Mouse (Mus musculus) CH12F3 (cell line): ENCODE results near the gene Slc38a1.

Experiments used
- in situ Hi-C: fragments of 300-500 bp; cut with MboI; formaldehyde crosslinking; loops from 2 replicates; pipeline ENCODE4 v1.14.3; 2020; ENCODE audit warnings: low sequenced_read_pairs

Gene Slc38a1

DNA sequence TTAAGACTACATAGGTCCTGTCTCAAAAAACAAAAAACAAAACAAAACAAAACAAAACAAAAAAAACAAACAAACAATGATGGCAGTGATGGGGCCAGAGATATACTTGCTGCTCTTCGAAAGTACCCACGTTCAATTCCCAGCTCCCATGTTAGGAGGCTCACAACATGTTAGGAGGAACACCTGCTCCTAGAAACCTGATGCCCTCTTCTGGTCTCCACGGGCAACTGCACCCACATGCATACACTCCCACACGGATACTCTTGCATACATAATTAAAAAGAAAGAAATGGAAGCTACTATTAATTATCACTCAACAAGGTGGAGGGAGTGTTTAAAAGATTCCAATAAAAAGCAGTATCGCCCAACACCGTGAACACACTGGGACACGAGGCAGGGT lies 20.3 kb downstream of the Slc38a1 start:
- in situ Hi-C loops = no loop called here

DNA sequence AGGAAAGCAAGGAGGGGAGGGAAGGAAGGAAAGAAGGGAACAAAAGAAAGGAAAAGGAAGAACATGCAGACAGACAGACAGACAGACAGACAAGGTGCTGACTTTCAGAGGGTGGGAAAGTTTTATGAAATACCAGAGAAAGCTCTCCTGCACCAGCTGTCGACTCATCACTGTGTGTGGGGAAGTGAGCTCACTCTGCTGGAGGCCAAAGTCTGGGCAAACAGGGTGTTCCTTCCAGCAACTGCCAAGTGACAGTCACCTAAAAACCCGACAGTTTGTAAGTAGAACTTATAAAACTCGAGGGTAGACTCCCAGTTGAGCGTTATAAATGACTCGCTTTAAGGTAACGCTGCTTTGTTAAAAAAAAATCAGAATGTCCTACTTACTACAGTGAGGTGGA lies 21.0 kb downstream of the Slc38a1 start:
- in situ Hi-C loops = no loop called here

DNA sequence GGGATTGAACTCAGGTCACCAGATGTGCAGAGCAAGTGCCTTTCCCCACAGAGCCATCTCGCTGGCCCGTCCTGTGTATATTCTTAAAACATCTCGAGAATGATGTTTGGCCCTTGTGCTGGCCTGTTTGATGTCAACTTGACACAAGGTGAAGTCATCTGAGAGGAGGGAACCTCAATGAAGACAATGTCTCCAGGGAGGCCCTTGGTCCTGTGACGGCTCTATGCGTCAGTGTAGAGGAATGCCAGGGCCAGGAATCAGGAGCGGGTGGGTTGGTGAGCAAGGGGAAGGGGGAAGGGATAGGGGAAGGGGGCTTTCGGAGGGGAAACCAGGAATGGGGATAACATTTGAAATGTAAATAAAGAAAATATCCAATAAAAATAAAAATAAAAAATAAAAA lies 25.2 kb downstream of the Slc38a1 start:
- in situ Hi-C loops = no loop called here

DNA sequence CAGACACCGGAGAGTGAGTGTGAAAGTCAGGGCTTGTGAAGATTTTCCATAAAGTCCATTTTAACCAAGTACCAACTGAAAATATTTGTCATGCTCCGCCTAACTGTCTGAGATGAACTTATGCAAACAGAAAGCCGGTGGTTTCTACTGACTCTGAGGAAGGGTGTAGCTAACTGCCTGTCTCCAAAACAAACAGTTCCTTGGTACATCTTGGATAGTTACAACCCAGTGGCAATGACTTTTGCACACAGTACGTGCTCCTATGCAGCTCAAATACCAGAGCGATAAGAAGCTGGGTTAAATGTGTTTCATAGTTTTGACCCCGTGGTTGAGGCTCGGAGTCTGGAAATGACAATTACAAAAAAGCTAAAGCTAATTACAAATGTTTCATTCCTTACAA lies 34.0 kb downstream of the Slc38a1 start:
- in situ Hi-C loops = no loop called here

DNA sequence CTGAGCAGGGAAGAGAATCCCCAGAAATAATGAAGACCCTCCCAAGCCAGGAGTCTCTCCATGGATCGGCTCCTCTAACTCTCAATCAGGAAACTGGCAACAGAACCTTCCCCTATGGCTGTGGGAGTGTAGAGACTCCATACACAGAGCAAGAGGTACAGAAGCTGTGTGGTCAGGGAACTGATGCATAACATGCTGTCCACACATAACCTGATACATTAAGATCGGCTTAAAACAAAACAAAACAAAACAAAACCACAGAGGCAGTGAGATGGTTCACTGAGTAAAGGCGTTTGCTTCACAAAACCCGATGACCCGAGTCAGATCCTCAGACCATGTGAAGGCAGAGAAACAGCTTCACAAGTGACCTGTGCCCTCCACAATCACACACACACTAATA lies 35.3 kb downstream of the Slc38a1 start:
- in situ Hi-C loops = no loop called here

DNA sequence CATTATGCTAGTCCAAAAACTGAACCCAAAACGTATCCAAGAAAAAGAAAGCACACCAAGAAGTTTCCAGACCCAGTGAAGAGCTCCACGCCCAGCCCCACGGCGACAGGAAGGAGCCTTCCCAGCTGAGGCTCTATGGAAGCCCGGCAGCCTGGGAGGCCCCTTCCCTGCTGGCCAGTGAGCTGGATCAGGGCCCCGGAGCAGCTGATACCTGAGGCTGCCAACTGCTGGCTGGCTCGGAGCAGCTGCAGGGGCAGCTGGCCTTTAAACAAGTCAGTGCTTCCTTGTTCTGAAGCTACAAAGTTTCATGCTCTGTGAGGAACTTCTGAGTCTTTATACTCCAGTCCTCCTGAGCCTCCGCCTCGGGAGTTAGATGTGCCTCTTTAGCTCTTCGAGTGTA lies 38.4 kb downstream of the Slc38a1 start:
- in situ Hi-C loops = no loop called here

DNA sequence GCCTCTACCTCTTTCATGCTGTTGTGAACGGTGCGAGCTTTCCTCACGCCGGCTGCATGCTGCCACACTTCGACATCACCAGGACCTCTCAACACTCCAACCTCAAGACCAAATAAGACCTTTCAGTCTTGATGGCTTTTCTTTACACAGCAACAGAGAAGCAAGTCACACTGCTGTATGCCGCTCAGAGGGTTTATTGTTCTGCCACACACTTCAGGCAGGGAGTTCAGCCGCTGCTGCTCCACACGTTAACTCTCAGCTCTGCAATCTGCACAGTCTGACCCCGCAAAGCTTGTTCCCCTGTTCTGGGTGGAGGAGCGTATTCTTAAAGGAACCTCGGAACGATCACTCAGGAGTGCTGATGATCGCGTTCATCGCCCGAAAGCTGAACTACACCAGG lies 40.7 kb downstream of the Slc38a1 start:
- in situ Hi-C loops = no loop called here

DNA sequence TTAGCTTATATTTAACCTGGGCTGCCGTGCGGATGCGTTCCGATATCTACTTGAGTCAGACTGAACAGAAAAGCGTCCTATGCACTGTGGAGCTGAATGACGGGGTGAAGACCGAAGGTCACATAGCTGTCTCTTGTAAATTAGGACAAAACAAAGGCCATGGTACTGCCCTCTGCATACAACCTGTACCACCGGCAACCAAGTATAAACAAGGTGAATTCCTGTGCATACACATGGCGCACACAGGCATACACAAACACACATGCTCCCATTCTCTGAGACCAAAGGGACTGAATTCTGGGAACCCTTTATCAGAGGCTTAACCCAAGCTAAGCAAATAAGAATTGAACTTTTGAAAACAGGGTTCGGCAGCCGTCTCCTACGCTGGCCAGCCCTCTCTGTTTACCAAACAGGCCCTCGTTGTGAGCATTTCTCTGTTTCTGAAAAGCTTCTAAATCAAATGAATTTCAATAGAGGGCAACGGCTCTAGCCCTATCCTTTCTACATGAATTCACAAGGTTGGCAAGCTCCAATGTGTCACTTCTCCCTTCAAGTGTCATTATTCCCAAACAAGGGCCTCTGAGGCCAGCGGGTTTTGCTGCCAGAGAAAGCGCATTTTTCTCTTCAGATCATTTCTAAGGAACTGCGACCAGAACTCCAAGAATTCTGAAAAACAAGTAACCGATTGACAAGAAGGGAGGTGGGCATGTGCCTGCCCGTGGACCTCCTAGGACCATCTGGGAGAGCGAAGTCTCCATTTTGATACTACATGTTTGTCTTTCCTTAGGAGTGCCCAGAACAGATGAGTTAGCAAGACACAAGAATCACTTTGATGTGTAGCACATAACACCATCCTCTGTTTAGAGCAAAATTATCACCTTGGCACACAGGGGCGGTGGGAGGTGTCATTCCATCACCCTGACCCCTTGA lies 42.6 kb downstream of the Slc38a1 start:
- in situ Hi-C loops = no loop called here

DNA sequence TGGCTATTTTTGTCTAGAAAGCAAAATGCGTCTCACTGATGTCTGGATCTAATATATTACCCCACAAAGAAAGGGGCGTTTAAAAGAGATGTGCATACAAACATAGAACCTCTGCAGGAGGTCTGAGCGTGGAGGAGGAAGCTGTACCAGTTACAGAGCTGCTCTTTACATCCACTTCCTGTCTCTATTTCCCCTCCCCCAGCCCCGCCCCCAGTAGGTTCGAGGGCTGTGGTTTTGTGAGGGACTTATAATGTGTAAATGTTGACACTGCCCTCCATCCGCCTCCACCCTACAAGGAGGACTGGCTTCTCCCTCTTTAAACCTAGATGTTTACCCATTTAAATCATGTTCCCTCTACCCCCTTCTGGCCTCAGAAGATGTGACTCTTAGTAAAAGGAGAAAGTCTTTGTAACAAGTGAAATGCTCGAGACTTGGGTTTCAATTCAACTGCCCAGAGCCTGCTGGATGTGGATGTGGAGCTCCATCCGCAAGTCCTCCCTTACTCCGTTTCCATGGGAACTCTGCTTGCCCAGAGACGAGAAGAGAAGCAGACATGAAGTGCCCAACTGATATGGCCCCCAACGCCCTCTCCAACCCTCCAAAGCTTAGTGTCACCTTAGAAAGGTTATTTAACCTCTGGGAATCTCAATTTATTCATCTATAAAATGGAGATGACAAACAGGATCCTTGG lies 43.7 kb downstream of the Slc38a1 start:
- in situ Hi-C loops = no loop called here

DNA sequence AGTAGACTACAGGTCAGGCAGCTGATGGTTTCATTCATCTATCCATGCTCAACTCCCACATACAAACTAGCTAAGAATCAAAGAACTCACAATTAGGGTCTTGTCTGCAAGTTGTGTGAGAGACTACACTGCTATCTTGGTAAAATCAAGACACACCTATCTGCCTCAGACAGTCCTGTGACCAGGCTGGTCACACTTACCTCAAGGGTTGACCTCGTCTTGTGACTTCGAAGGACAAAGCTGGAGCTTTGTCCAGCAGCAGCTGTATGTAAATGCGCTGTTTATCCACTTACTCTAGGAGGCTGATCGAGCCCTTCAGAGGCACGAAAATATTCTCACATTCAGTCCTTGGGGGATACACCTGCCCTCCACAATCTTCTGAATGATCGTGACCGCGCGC lies 45.6 kb downstream of the Slc38a1 start:
- in situ Hi-C loops = no loop called here

DNA sequence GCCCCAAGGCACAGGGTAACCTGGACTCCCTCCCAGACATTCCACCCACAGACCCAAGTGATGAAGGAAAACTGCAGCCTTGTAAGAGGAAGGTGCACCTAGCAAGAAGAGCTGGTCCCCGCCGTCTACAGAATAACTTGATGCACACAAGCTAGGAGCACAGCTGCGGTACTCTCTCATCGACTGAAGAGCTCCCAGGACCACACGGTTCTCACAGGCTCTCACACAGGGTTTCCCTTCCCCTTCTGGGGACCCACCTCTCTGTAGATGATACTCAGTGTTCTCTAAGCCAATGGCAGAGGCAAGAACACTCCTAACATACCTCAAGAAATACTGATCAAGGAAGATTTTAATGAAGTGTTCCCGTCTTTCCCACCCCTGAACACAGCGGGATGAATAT lies 48.4 kb downstream of the Slc38a1 start:
- in situ Hi-C loops = no loop called here

DNA sequence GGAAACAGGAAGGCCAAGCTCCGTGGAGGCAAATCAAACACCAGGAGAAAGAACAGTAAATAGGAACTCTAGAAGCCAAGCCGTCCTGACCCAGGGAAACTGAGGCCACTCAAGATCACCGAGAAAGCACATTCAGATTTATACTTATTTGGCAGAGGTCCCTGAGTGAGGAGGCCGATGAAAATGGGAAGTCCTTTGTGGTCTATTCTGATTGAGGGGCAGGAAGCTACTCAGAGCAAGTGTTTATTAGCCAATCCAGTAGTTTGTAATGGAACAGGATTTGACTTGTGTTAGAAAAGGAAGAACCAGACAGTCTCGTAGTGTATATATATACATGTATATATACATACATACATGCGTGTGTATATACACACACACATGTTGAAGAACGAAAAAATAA lies 48.8 kb downstream of the Slc38a1 start:
- in situ Hi-C loops = no loop called here

DNA sequence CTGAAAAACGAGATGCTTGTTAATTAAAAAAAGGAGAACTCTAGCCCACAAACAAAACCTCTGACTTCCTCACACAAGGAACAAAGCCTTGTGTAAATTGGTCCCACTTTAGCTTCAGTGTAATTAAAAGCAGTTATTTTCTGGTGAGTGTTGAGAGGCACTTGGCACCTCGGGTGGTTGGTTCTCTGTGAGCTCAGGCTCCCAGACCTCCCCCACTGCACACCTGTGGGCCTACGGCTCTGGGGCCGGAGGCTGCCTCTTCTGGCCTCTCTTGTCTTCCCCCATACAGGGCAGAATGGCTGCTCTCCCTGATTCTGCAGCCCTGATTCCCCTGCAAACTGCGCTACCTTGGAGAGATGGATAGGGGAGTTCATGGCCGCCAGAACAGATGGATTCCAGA lies 49.3 kb downstream of the Slc38a1 start:
- in situ Hi-C loops = no loop called here

DNA sequence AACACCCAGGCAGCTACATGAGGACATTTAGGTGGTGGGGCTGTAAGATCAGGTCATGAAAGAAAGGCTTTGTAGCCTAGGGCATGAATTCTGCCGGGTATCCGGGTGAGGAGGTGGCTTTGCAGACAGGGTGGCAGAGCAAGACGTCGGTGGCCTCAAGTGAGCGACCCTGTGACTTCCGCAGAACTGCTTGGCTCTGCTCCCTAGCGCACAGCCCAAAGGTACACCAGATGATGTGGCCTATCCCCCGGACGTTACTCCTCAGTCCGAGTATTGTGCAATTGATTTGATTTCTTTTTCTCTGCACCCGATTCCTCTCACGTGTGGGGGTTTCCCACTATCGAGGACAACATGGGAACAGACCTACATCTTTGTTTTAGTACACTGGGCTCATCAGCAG lies 49.7 kb downstream of the Slc38a1 start:
- in situ Hi-C loops = no loop called here

DNA sequence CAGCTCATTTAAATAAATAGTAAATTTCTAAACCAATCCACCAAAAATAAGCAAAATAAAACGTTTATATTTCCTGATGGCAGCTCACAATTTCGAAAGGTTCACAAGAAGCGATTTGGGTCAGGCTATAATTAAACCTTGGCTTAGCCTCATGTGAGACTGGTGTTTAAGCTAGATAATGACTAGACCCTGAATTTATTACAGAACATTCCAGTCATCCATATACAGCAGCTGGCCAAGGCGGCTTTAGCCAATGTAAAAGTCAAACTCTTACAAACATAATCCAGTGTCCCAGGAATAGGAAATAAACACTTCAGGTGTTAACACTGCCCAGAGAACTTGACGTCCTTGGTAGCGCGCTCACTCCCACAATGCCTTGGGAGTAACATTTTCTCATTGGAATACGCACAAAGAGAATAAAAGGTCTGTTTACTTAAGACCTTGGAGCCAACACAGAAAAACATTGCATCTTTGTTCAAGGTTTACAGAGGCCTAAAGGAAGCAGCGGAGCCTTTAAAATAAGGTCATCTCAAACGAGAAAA lies 50.8 kb downstream of the Slc38a1 start:
- in situ Hi-C loops = no loop called here

DNA sequence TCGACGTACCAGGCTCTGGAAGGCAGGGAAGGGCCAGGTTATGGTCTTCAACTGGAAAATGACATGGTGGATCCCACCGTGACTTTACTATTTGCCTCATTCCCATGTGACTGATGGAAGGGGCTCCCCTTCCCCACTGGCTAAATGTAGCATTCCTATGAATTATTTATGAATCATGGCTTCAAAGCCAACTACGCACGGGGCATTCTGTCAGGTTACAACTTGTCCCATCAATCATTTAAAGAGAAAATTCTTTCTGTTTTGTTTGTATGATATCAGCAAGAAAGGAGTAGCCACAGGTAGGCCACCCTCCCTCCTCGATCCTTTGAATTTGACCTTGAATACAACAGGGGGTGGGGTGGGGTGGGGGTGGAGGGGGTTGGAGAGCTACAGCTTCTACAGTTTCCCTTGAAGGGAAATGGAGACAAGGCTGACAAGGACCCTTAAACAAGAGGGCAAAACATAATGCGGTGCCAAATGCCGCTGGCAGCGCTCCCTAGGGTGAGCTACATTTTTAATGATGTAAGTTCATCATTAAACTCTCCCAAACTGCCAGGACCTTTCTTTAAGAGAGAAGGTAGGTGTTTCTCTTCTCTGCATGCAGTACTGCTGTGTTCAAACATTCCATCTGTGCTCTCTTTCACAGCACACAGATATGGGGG lies 53.6 kb downstream of the Slc38a1 start:
- in situ Hi-C loops = no loop called here

DNA sequence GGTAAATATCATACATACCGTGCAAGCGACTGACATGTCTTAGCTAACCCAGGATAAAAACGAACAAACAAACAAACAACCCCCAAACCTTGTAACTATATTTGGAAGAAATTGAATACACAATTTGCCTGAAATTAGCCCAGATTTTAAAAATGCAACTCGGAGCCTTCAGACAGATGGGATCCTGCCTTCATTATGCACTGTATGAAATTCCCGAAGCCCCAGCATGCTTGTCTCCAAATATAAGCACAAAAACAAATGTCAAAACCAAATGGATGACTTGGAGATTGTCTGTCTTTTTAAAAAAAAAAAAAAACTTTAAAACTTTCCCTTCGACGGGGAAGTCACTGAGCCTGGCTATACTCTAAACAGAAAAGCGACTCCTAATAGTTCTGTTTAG lies 54.7 kb downstream of the Slc38a1 start:
- in situ Hi-C loops = no loop called here

DNA sequence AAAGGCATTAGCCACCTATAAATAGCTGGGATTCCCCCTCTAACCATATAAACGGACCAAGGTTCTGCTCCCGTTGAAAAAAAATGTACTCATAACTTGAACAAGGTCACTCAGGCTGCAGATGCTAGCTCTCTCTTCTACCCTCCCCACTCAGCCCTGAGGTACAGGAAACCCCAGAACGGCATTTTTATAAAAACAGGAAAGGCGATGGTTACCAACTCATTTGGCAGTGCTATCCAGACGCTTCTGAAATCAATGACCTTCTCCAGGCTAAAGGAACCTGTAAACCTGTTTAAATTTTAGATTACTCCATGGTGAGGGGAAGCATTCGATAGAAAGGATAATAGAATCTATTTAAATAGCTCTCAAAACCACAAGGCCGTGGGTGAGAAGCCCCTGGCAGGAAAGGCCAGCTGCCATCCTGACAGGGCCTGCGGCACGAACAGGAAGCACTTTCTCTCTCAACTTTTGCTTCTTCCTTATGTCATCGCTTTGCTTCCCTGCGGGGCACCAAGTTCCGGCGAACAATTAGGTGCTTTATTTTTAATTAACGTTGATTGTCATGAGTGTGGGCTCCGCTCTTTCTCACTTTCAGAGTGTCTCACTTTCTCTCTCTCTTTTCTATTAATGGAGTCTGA lies 59.2 kb downstream of the Slc38a1 start:
- in situ Hi-C loops = no loop called here

DNA sequence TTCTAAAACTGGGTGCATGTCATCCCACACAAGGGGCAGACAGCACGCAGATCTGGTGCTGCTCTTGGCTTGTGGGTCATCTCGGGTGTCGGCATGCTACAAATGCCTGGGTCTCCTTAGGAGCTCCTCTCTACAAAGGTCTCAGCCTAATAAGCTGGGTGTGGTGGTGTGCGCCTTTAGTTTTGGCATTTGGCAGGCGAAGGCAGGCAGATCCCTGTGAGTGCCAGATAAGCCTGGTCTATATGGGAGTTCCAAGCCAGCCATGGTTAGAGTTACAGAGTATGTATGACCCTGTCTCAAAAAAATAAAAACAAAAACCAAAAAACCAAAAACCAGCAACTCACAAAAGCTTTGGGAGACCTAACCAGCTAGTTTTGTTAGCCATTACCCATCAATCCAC lies 65.7 kb downstream of the Slc38a1 start:
- in situ Hi-C loops = no loop called here

DNA sequence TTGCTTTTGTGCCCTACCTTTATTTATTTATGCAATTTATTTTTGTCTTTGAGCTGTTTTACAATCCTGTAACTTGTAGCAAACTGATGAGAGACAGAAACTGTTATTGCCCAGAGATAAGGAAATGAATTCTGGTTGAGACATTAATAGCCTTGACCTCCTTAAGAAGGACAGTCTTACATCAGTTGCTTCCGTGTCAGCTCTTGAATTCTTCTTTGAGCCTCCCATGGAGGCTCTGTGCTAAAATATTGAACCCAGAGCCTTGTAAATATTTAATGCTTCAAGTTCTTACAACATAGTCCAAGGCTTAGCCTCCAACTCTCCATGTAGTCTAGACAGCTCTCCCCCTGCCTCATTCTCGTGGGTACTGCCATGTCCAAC lies 73.7 kb downstream of the Slc38a1 start:
- in situ Hi-C loops = no loop called here
